Mouse (Mus musculus) left cerebral cortex, adult 9 months (tissue): ENCODE measurements around the gene Xrn2.

Experiments used
- DNase-seq, 2 experiments: peaks; one replicate each; pipeline ENCODE4 v3.0.0; 2022; ENCODE audit warnings: low spot score in 2 of 2

The Xrn2 gene

GRCm38 (mm10) chr2:147053229-147053892, 40.6 kb downstream of the Xrn2 start:
- no peak for DNase-seq

- DNase-seq: no peak
Measured at GRCm38 (mm10) chr2:147067480-147068246, 54.9 kb downstream of the Xrn2 start.

DNA sequence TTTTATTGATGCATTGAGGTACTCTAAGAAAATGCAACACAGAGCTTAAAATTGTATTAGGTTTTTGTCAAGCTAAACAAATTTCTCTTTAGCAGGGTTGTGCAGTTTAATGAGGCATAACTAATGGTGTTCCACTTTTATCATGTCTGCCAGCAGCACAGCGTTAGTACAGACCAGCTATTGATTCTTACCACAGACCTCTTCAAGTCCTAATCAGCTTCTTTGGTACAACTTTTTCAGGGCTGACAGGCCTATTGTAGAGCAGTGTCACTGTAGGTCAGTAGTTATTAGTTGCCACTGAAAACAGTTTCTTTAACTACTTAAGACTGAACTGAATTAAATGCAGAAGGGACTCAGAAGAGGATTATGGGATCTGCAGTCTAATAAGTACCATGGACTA, 56.3 kb downstream of the Xrn2 start:
- DNase-seq: no peak

- DNase-seq: no peak
Measured at GRCm38 (mm10) chr2:147070305-147070704, 57.5 kb downstream of the Xrn2 start.

- no peak for DNase-seq
Measured at GRCm38 (mm10) chr2:147073962-147074361, 61.2 kb downstream of the Xrn2 start.

DNA sequence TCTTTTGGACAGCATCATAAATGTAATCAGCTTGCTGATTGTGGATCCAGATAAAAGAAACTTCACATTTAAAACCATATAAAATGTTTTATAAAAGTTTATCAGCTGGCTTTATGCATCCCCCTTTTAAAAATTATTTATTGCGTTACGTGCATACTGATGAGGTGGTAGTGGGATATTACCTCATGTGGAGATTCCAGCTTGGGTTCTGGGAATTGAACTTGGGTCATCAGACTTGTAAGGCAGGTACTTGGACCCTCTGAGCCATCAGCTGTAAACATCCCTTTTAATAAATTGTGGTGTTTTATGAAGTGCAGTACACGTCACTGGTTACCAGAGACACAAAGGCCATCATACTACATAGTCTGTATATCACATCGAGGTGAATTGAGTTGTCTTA, 61.6 kb downstream of the Xrn2 start:
- no peak for DNase-seq

DNA sequence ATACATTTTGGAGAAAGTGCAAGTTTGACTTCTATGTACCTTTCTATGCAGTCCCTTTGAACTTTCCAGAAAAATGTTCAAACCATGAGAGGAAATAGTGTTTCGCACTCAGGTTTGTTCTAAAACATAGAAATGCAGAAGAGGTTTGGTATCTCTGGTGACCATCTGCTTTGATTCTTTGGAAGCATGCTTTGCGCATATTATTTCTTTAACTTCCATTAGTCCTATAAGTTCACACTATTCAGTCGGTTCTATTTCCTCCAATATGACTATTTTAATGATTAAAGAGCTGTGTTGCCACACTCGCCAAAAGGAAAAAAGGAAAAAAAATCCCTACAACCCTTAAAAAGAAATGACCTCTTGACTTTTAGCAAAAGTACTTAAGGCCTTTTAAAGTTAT, 69.6 kb downstream of the Xrn2 start:
- no peak for DNase-seq

- no peak for DNase-seq
Measured at GRCm38 (mm10) chr2:147083471-147084365, 70.9 kb downstream of the Xrn2 start.

- no peak for DNase-seq
Measured at GRCm38 (mm10) chr2:147084366-147085071, 71.7 kb downstream of the Xrn2 start.

GRCm38 (mm10) chr2:147085072-147085870, 72.5 kb downstream of the Xrn2 start, which contains the start of gene Nkx2-4:
TSS of gene Nkx2-4 (minus strand) at chr2:147085445.
- DNase-seq: no peak

DNA sequence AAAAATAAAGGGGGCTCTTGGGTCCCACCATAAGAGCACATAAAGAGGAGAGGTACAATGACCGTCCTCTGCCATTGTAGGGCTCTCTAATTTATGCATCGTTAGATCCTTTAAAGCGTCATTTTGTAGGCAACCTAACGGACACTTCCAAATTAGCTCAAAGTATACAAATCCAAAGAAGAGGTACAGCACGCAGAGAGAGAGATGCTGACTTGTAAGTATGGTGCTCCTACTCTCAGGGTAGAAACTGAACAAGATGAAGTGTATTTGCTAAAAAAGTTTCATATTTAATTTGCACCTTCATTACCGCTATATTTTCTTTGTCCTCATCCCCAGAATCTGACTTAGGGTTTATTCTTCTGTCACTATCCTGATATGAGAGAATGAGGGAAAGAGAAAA, 73.1 kb downstream of the Xrn2 start:
- DNase-seq: no peak

DNA sequence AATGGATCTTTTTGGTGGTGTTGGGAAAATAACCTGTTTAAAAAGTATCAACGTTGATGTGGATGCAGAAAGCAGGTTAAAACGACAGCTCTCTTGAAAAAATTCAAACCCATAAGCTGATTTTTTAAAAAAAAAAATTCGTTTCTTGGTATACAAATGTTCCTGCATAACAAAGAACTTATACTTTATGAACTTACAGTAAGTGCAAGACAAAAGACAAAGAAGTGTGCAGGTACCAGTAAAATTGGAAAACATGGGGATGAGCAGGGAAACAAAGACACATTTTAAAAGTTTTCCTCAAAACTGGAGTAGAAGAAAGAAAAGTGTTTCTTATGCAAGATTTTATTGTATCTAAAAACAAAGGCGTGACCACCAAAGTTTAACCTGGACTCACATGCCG, 73.6 kb downstream of the Xrn2 start:
- no peak for DNase-seq

DNA sequence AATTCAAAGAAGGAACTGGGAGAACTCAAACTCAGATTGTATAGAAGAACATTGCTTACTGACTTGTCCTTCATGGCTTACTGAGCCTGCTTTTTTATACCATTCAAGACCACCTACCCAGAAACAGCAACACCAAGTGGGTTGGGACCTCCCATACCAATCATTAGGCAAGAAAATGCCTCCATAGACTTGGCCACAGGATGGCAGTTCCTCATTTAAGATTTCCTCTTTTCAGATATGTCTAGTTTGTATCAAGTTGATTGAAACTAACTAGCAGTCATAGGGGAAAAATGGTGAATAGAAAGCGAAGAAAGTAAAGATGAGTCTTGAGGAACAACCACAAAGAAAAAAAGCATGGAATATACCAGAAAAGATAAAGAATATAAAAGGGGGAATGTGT, 106.9 kb downstream of the Xrn2 start:
- DNase-seq: no peak

DNA sequence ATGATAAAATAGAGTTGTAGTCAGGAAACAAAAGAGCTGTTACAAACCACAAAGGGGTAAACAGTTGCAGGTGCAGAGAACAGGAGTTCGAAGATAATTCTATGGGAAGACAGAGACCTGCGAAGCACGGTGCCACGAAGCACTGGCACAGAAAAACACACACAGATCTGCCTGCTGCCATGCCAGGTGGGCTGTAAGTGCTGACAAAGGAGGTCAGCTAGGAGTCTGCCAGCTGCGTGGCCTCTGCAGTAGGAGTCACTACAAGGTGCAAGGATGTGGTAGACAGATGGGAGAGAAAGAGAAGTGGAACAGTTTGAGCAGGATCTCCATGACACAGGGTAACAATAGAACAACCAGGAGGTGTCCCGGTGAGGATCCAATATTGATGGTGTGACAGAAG, 114.6 kb downstream of the Xrn2 start:
- DNase-seq: no peak
